Mouse (Mus musculus): ENCODE data around the gene Mov10. TPM values are rescaled to one million over a fixed set of nuclear protein-coding genes. Genes with fewer than 3 reads are reported as not detected.

Gene Mov10
- polyA plus RNA-seq, 1 experiment from 2014 or later, result 71.0 TPM

DNA sequence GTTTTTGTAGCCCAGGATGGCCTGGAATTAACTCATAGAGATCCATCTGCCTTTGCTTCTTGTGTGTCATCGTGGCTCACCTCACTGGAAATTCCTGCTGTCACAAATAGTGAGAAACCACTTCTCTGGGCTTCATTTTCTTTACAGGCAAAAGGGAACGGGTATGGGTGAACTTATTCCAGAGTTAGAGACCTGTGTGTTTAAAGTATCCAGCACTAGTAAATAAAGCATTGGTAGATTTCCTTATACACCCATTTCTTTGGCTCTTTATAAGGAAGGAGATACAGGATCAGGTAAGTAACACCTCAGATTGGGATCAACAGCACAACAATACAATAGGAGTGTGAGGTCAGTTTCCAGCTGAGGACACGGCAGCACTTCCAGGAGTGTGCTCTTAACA, 30.3 kb downstream of the Mov10 start, which contains the start of gene Rhoc:
TSS of gene Rhoc (plus strand) at position 301 of the 400 bp plus-strand sequence.
- no peaks in the 10 kb centered on the region for H3K9me3 ChIP-seq (replicated peaks)
- WGBS, result 35% methylated on average over 3 of the region's 3 CpGs
- peaks cover 61% of the 10 kb centered on the region for H3K4me1 ChIP-seq
- peak within 1 kb of the TSS; percentile 76 for H3K4me3 ChIP-seq
- peak within 1 kb of the TSS; percentile 92 for H3K27ac ChIP-seq
- peaks cover 16% of the 10 kb centered on the region for H3K36me3 ChIP-seq
- no peak for DNase-seq (ENCODE audit: low spot score)
- H3K27me3 ChIP-seq (ENCODE audit: low read depth, poor library complexity, severe bottlenecking), result peaks cover 35% of the 10 kb centered on the region

DNA sequence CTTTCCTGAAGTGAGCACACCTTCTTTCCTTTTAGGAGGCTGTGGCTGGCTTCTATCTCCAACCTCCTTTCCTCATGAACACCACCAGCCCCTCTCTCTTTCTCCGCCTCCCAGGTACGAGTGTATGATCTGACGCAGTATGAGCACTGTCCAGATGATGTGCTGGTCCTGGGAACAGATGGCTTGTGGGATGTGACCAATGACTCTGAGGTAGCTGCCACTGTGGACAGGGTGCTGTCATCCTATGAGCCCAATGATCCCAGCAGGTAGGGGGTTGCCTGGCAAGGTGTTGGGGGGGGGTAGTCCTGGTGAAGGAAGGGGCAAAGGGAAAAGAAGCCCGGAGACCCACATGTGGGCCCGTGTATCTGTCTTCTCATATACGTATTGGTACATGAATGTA, 33.1 kb downstream of the Mov10 start:
- Histone ChIP-seq H3K9me3 (replicated peaks) (no peaks in the 10 kb centered on the region), H3K27ac (no peak overlapping the region), H3K4me3 (no peak overlapping the region), H3K4me1 (peaks cover 54% of the 10 kb centered on the region), H3K36me3 (no peaks in the 10 kb centered on the region), H3K27me3 (ENCODE audit: low read depth, poor library complexity, severe bottlenecking) (peaks cover 63% of the 10 kb centered on the region)
- DNase-seq (ENCODE audit: low spot score), result no peak
- WGBS, result 85% methylated on average over 6 of the region's 6 CpGs

DNA sequence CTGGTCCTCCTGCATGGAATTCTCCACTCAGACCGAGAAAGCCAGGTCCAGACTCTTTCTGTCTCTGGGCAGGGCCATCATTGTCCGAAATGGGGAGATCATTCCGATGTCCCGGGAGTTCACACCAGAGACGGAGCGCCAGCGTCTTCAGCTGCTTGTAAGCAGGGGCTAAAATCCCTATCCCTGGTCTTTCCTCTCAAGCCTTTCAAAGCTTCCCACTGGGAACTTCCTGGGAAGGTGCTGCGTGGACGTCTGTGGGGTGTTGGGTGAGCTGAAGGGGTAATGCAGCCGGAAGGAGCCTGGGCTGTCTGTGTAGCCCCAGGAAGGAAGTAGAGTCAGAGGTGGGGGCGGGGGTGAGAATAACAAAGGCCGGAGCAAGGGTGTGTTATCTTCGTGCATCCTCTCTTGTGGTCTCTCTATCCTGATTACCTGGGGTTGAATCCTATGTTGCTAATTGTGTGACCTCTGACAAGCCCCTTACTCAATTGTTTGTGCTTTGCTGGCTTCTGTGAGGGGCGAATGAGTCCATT, 34.3 kb downstream of the Mov10 start:
- Histone ChIP-seq H3K4me3 (no peak overlapping the region), H3K4me1 (peaks cover 42% of the 10 kb centered on the region), H3K36me3 (no peaks in the 10 kb centered on the region), H3K9me3 (replicated peaks) (no peaks in the 10 kb centered on the region), H3K27ac (no peak overlapping the region), H3K27me3 (ENCODE audit: low read depth, poor library complexity, severe bottlenecking) (peaks cover 75% of the 10 kb centered on the region)
- DNase-seq (ENCODE audit: low spot score), result no peak
- 29% methylated on average over 14 of the region's 14 CpGs for WGBS

DNA sequence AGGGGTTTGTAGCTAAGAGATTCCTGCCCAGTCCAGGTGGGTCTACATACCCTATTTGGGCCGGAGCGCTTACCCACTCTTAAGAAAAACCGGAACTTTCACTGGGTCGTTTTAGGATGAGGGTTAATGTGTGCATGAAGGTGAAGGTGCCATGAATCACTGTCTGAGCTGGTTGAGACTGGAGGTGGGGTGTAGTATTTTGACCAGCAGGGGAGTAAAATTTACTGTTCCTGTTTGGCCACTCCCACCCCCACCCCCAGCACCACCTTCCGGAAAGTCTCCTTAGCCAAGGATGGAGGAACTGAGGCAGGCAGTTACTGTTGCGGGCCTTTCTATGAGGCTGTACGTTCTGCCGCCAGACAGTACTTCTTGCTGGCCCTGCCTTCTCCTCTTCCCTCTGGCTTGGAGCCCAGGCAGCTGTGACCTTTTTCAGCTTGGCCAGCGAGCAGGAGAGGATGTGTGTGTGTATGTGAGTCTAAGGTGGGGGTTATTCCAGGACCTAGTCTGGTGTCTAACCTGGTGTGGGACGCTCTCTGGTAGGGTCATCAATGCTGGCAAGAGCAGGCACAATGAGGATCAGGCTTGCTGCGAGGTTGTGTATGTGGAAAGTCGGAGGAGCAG, 36.2 kb downstream of the Mov10 start:
- WGBS, result 12% methylated on average over 12 of the region's 12 CpGs
- Histone ChIP-seq H3K4me1 (peaks cover 39% of the 10 kb centered on the region), H3K36me3 (no peaks in the 10 kb centered on the region), H3K9me3 (replicated peaks) (no peaks in the 10 kb centered on the region), H3K27ac (no peak overlapping the region), H3K27me3 (ENCODE audit: low read depth, poor library complexity, severe bottlenecking) (peaks cover 90% of the 10 kb centered on the region), H3K4me3 (peak overlapping the region; percentile 62)
- no peak for DNase-seq (ENCODE audit: low spot score)

DNA sequence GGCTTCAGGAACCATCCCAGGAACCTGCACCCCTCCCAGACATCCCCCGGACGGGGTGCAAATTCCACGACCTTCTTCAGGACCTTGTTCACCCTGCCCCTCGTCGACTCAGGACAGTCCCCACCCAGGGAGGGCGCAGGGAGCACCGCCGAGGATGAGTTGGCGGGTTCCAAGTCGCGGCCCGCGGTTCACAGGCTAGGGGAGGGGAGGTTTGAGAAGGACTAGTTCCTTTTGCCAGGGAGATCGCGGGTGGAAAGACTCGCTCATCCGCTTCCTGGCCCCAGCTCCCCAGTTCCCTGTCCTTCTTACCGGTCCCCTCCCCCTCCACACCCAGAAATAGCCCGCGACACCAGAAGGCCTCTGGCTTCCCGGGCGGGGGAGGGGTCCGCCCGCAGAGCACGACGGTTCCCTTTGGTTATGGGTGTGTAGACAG, 36.9 kb downstream of the Mov10 start, which contains the start of gene Fam19a3:
TSS of gene Fam19a3 (minus strand) at position 370 of the 433 bp plus-strand sequence.
- 1% methylated on average over 26 of the region's 26 CpGs for WGBS
- peaks cover 97% of the 10 kb centered on the region for H3K27me3 ChIP-seq (ENCODE audit: low read depth, poor library complexity, severe bottlenecking)
- H3K27ac ChIP-seq, result peak within 1 kb of the TSS; percentile 62
- peak; percentile 66 for DNase-seq (ENCODE audit: low spot score)
- H3K36me3 ChIP-seq, result no peaks in the 10 kb centered on the region
- peak within 1 kb of the TSS; percentile 62 for H3K4me3 ChIP-seq
- peaks cover 45% of the 10 kb centered on the region for H3K4me1 ChIP-seq
- no peaks in the 10 kb centered on the region for H3K9me3 ChIP-seq (replicated peaks)

DNA sequence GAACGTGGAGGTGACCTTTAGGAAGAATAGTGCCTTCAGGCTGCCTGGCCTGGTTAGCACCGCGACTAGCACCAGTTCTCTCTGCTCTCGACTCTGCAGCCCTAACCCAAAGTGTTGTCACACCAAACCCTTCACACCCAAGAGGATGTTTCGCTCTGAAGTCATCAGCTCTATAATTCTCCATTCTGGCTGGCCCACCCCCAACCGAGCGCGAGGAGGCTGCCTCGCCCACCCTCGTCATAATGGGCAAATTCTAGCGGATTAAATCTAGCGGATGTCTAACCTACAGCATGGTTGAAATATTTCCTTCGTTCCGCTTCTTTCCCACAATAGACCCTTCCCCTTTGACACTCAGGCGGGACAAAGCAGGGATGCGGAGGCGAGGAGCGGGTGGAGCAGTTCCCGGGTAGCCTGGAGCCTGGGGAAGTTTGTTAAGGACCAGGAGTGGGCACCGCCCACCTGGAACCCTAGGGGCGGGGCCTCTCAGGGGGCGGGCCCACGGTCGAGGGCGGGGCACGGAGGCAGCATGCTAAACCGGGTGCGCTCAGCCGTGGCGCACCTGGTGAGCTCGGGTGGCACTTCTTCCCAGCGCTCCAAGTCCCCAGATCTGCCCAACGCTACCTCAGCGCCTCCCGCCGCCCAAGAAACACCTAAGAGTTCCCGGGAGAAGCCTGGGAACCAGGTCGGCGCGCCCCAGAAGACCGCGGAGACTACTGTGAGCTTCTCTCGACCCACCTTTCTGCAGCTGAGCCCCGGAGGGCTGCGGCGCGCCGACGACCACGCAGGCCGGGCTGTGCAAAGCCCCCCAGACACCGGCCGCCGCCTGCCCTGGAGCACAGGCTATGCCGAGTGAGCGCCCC, 37.6 kb downstream of the Mov10 start, which contains the start of gene Ppm1j:
TSS of gene Ppm1j (plus strand) at position 496 of the 860 bp plus-strand sequence.
- H3K27me3 ChIP-seq (ENCODE audit: low read depth, poor library complexity, severe bottlenecking), result peaks cover 99% of the 10 kb centered on the region
- DNase-seq (ENCODE audit: low spot score), result peak; percentile 83
- H3K36me3 ChIP-seq, result no peaks in the 10 kb centered on the region
- peak within 1 kb of the TSS; percentile 62 for H3K27ac ChIP-seq
- WGBS, result 1% methylated on average over 56 of the region's 56 CpGs
- H3K4me3 ChIP-seq, result peak within 1 kb of the TSS; percentile 62
- no peaks in the 10 kb centered on the region for H3K9me3 ChIP-seq (replicated peaks)
- H3K4me1 ChIP-seq, result peaks cover 52% of the 10 kb centered on the region

DNA sequence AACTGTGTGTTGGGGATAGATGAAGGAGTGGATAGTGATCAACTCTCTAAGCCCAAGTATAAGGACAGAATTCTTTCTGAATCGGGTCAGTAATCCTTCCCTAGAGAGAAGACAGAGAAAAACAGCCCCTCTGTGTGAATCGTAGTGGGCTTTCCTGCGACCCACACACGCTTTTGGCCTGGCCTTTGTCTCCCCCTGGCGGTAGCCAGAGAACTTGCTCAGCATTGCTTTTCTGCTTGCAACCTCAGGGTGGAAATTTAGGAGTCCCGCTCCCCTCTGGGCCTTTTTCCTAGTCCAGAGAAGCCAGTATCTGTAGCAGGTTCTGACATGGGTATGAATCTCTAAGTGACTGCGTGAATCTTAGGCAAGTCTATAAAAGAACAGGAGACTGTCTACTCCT, 38.4 kb downstream of the Mov10 start:
- DNase-seq (ENCODE audit: low spot score), result peak; percentile 87
- no peaks in the 10 kb centered on the region for H3K9me3 ChIP-seq (replicated peaks)
- no peaks in the 10 kb centered on the region for H3K36me3 ChIP-seq
- peaks cover 52% of the 10 kb centered on the region for H3K4me1 ChIP-seq
- WGBS, result 1% methylated on average over 7 of the region's 7 CpGs
- no peak overlapping the region for H3K4me3 ChIP-seq
- peaks cover 95% of the 10 kb centered on the region for H3K27me3 ChIP-seq (ENCODE audit: low read depth, poor library complexity, severe bottlenecking)
- no peak overlapping the region for H3K27ac ChIP-seq

DNA sequence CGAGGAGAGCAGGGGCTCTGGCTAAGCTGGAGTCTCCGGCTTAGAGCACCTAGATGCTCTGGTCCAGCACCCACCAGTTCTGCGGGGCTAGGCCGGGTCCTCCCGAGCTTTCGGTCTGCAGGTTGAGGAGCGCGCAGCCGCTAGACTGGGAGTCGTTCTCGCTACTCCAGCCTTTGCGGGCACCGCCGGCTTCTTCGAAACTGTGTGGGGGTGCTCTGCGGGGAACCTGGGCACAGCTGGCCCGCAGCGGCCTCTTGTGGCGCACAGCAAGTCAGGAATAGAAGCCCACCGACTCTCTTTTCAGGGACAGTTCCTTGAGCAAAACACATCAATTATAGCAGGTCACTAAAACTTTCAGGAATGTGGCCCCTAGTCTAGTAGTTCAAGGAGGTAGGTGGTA, 41.0 kb downstream of the Mov10 start:
- H3K27me3 ChIP-seq (ENCODE audit: low read depth, poor library complexity, severe bottlenecking), result peaks cover 75% of the 10 kb centered on the region

DNA sequence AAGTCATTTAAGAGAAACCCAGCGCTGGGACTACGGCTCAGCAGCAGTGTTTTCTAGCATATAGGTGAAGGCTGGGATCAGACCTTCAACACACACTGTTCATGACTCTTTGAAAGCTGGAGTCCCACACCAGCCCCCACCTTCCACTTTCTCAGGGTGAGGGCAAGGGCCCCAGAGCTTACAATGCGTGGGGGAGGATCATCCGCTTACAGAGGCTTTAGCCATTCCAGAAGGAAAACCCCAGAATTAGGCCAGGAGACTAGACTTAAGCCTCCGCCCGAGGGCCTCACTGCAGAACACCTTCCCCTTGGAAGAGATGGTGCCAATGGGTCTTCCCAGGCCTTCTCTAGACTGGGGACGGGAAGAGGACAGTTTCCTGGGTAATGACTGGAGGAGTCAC, 45.1 kb downstream of the Mov10 start:
- Histone ChIP-seq H3K27me3 (ENCODE audit: low read depth, poor library complexity, severe bottlenecking) (peaks cover 36% of the 10 kb centered on the region), H3K4me1 (peaks cover 71% of the 10 kb centered on the region), H3K27ac (peak overlapping the region; percentile 73; the same call in 1 of the 2 replicates), H3K9me3 (replicated peaks) (no peaks in the 10 kb centered on the region), H3K4me3 (no peak overlapping the region), H3K36me3 (no peaks in the 10 kb centered on the region)
- peak; percentile 17 for DNase-seq (ENCODE audit: low spot score)
- 80% methylated on average over 7 of the region's 7 CpGs for WGBS

More for the DNA sequence above, 41.0 kb downstream of the Mov10 start:
- Histone ChIP-seq H3K4me1 (peaks cover 54% of the 10 kb centered on the region), H3K9me3 (replicated peaks) (no peaks in the 10 kb centered on the region), H3K36me3 (no peaks in the 10 kb centered on the region), H3K27ac (peak overlapping the region; percentile 65), H3K4me3 (peak overlapping the region; percentile 53)
- WGBS, result under 1% methylated on average over 20 of the region's 20 CpGs
- DNase-seq (ENCODE audit: low spot score), result peak; percentile 79

DNA sequence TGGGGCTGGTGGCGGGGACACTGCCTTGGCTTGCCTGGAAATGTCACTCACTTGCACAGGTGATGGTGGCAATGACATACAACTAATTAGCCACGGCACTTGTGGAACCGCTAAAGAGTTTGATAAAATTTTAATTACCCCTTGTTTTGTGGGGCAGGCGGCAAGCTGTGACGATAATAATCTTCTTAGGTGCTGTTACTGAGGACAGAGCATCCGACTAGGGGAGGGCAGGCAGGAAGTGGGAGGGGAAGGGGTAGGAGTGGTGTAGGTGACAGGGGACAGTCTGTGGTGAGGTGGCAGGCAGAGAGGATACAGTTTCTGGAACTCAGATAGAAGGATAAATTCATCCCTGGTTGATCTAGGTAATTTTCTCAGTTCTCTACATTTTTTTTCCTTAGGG, 46.9 kb downstream of the Mov10 start:
- no peak for DNase-seq (ENCODE audit: low spot score)
- Histone ChIP-seq H3K4me1 (peaks cover 62% of the 10 kb centered on the region), H3K27ac (peak overlapping the region; percentile 44), H3K27me3 (ENCODE audit: low read depth, poor library complexity, severe bottlenecking) (peaks cover 17% of the 10 kb centered on the region), H3K4me3 (no peak overlapping the region), H3K36me3 (no peaks in the 10 kb centered on the region), H3K9me3 (replicated peaks) (no peaks in the 10 kb centered on the region)
- 34% methylated on average over 6 of the region's 6 CpGs for WGBS

DNA sequence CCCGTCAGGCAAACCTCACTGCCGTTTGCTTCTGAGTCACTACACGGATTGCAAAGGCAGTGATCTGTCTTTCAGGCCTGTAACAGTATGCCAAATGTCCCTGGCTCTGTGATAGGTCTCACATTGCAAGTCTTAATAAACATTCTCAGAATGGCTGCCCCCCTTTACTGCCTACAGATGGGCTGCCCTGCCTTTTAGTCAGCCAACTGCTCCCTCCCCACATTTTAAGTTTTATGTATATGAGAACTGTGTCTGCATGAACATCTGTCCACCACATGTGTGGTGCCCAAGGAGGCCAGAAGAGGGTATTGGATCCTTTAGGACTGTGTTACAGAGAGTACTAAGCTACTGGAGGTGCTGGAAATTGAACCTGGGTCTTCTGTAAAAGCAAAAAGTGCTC, 47.4 kb downstream of the Mov10 start:
- no peaks in the 10 kb centered on the region for H3K36me3 ChIP-seq
- DNase-seq (ENCODE audit: low spot score), result peak; percentile 65
- H3K27me3 ChIP-seq (ENCODE audit: low read depth, poor library complexity, severe bottlenecking), result peaks cover 12% of the 10 kb centered on the region
- no peaks in the 10 kb centered on the region for H3K9me3 ChIP-seq (replicated peaks)
- 39% methylated on average over 3 of the region's 3 CpGs for WGBS
- peak overlapping the region; percentile 44 for H3K27ac ChIP-seq
- H3K4me3 ChIP-seq, result no peak overlapping the region
- H3K4me1 ChIP-seq, result peaks cover 56% of the 10 kb centered on the region

DNA sequence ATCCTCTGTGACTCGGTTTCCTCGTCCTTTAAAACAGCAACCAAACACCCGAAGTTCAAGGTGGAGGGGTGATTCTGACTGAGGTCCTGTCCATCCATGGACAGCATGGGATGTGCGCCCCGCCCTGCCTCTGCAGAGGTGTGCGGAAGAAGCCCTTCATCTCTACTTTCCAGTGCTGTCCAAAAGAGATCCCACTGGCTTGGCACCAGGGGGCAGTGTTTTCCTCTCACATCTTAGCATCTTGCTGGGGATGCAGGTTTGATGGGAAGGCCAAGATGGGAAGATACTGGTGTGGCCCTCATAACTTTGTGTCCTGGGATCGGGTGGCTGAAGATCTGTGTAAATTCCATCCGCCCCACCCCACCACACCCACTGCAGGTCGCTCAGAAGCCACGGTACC, 48.3 kb downstream of the Mov10 start:
- WGBS, result 62% methylated on average over 10 of the region's 10 CpGs
- Histone ChIP-seq H3K27ac (peak overlapping the region; percentile 44; the same call in 1 of the 2 replicates), H3K4me1 (peaks cover 55% of the 10 kb centered on the region), H3K9me3 (replicated peaks) (no peaks in the 10 kb centered on the region), H3K4me3 (no peak overlapping the region), H3K36me3 (no peaks in the 10 kb centered on the region), H3K27me3 (ENCODE audit: low read depth, poor library complexity, severe bottlenecking) (peaks cover 7% of the 10 kb centered on the region; the same call in 1 of the 2 replicates)
- peak; percentile 69 for DNase-seq (ENCODE audit: low spot score)

Measured in limb, embryonic 10.5 days (tissue).